Mouse (Mus musculus) gastrocnemius, postnatal 4 days (tissue): ENCODE data around the gene Sik3. TPM values are rescaled to one million over a fixed set of nuclear protein-coding genes. Genes with fewer than 3 reads are reported as not detected.

Source experiments
- DNase-seq, 2 experiments: peaks; one replicate each; pipeline ENCODE4 v3.0.0; 2021 to 2022; ENCODE audit warnings: low spot score in 2 of 2, mixed read lengths in 2 of 2
- long read RNA-seq, 2 experiments: library from polyadenylated mRNA; stranded (forward); transcript quantifications; one replicate each; pipeline ENCODE4 v2.0.0; 2021
- total RNA-seq, 2 experiments: library from RNA; stranded (reverse); gene quantifications; 2 replicates each; pipeline ENCODE4 v1.2.3; 2021

Gene Sik3
- 10 to 100 TPM; 62.9 to 70.1 TPM for total RNA-seq
- long read RNA-seq, experiment 1, full-length matches to known transcripts, result 6 of 59 reads
- long read RNA-seq, experiment 1, partial matches to known transcripts, result 49 of 59 reads
- long read RNA-seq, experiment 1, other reads (novel, unspliced or antisense), result 4 of 59 reads
- long read RNA-seq, experiment 2, full-length matches to known transcripts, result 6 of 65 reads
- long read RNA-seq, experiment 2, partial matches to known transcripts, result 49 of 65 reads
- long read RNA-seq, experiment 2, other reads (novel, unspliced or antisense), result 10 of 65 reads

DNA sequence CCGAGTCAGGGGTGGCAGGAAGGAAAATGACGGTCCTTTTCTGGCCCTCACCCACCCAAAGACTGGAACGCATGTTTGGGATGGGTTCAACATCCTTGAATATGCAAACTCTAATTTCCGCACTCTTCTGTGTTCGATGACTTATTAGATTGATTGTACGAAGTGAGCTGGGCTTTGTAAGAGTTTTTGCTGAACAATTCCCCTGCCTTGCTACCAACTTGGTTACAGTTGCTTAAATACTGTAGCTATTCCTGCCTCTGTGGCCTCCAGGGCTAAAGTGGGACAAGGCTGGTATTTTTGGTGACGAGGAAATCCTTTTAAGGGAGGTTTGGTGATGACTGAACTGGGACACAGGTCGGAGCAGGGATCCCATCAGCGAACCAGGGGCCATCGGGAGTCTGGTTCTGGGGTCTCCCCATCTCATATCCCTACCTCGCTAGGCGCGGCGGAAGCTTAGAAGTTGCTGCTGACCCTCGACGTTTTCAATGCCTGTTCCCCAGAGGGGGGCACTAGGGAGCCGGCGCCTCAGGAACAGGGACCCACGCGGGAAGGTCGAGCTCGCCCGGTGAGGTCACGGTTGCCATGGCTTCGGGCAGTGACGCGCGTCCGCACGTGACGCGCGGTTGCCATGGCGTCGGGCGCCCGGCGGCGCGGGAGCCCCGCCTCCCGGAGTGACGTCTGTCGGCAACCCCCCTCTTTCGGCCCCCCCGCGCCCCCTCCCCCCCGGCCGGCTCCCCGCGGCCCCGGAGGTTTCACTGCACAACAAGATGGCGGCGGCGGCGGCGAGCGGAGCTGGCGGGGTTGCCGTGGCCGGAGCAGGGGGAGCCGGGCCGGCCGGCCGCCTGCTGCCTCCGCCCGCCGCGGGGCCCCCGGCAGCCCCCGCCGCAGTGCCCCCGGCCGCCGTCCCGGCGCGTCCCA is at the start of gene Sik3, which contains the start of gene Pafah1b2:
Gene Sik3, plus strand, starts transcription at position 730 of the 918 bp plus-strand sequence.
Gene Pafah1b2, minus strand, starts transcription at position 600 of the 918 bp plus-strand sequence.
- DNase-seq, result peak; percentile 93

DNA sequence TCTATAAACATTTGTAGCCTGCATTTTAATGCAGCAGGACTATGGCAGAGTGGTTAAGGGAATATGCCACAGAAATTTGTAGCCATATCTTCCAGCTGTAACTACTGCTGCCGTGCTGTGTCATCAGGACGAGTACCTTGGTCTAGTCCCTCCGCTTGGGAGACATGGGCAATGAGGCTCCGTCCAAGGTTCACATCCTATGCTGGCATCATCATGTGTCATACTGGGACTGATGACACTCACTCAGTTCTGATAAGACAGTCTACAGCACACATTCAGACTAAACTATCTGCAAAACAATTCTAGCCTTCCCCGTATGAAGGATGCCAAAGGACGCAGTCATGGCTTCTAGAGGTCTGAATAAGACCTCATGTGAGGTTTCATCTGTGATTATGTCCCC is 49.0 kb upstream of the Sik3 start:
- no peak for DNase-seq

DNA sequence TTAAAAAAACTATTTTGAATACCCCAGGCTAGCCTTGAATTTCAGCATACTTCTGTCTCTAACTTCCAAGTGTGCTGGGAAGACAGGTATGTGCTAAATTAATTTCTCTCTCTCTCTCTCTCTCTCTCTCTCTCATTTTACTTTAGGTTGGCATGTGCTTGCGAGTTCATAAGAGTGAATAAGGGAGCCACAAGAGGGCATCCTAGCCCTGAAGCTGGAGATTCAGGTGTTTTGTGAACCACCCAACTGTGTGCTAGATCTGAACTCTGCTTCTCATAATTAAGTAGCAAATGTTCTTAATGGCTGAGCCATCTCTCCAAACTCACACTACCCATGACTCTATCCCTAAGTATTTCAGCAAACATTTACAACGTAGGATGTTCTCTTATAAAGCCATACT is 35.7 kb upstream of the Sik3 start:
- DNase-seq, result no peak

DNA sequence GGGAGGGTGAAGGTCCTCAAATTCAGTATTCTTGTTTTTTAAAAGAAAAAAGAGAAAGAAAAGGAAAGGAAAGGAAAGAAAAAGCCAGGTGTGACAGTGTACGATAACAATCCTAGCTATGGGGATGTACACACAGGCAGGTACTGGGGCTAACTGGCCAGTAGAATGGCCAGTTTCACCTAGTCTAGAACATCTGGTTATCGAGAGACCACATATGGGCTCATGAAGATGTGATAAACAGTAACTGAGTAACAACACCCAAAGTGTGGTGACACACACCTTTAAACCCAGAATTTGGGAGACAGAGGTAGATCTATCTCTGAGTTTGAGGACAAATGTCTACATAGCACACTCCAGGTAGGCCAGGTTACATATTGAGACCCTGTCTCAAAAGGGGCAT is 32.8 kb upstream of the Sik3 start:
- DNase-seq, result no peak

DNA sequence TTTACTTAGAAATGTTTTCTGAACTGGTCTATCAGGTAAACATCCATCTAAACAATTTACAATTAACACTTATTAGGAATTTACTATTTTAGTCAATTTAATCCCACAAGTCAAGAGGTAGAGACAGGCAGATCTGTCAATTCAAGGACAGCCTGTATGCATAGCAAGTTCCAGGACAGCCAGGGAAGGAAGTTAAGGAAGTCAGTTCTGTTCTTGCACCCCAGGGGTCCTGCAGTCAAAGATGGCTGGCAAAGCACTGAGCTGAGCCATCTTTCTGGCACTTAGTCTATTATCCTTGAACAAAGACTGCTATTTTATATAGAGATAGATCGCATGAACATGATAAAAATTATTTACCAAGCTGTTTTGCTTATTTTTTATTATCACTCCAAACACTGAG is 32.0 kb upstream of the Sik3 start:
- no peak for DNase-seq

DNA sequence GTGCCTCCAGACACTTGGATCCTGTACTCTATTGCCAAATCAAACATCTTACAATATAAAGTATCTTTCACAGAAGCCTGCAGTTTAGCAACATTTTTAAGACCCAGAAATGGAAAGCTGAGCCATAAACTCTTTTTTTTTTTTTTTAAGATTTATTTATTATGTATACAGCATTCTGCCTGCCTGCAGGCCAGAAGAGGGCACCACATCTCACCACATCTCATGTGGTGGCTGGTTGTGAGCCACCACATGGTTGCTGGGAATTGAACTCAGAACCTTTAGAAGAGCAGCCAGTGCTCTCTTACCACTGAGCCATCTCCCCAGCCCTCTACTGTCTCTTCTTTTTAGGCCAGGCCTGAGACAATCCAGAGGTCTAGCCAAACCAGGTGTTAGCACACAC is 31.3 kb upstream of the Sik3 start:
- DNase-seq, result no peak

DNA sequence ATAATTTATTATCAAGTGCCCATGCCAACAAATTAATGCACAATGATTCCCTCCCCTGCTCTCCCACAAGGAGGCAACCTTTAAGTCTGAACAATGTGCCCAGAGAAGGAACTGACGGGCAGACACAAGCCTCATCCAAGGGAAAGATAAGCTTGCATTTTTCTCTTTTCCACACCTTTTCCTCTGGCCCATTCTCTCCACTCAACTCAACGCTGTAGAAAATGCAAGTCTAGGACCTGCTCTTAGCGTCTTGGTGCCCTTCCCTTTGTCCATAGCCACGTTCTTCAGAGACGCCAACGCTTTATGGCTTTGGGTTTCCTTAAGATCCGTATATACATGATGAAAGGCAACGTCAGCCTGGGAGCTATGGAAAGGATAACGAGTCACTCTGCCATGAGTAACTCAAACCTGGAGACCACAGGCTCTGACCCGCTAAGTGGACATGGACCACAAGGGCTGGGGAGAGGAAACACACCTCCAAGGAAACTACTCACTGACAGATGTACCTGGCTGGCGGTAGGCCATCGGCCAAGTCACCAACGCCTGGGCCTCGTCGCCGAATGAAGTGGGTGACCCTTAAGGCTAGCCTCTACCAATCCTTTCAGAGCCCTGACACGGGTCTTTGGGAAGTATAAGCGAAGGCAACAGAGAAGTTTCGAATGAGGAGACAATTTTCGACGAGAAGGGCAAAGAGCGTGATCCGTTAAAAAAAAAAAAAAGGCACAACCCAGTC is 28.8 kb upstream of the Sik3 start:
- peak in 1 of 2 experiments; percentile 29 for DNase-seq

DNA sequence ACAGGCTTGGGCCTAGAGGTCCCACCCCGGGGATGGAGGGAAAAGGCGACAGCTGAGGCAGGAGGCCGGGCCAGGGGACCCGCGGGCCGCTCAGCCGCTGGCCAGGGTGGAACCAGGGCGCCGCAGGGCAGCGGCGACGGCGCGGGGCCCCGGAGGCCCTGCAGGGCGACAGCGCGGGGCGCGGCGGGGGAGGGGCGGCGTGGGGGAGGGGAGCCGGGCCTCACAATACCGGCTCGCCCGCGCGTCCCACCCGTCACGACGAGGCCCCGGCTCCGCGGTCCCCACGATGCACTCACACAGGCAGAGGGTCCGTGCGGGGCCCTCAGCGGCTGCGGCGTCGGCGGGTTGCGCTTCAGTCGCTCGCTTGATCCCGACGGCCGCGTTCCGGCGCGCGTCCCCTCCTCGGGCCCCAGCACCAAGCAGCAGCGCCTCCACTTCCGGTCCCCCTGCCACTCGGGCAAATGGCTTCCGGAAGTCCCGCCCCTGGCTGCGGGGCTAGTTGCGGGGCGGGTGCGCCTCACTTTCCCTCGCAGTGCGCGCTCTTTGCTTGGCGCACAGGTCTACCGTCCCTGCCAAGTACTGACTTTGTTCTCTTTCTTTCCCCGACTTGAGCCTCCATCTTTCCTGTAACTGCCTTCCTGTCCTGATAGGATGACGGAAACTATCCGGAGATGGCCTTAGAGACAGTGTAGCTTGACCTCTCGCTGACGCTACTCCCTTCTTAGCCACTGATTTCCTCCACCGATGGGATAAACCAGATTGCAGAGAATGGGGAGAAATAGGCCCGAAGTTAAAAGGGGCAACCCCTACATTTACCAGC is 28.0 kb upstream of the Sik3 start:
- DNase-seq, result peak; percentile 77 to 92

DNA sequence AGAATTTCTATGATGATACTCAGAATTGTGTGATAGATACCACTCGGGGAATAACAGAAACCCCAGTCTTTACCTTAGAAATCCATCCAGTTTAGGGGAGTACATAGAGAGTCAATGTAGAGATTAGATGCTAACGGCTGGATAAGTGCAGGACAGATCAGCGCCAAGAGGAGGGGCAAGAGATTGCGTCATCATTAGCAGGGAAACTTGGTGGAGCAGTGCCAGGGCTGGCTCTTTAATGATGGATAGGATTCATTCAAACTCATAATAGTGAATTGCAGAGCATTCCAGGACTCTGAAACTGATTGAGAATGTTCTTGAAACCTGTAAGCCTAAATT is 27.4 kb upstream of the Sik3 start:
- peak; percentile 47 to 75 for DNase-seq

DNA sequence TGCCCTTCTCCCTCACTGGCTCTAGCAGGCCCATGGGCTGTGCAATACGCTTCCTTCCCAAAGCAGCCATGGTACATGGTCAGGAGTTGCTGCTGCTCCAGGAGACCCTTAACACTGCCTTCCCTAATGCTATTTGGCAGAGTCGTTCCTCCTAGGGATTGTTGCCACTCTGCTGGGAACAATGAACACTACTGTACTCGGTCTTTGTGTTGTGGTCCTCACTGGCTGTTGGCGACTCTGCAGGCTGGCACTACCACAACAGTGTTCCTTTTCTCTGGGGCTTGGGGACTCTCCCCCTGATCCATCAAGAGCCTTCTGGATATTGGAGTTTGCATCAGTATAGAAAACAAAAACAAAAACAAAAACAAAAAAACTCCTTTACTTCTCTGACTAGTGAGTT is 13.6 kb upstream of the Sik3 start:
- DNase-seq, result no peak

DNA sequence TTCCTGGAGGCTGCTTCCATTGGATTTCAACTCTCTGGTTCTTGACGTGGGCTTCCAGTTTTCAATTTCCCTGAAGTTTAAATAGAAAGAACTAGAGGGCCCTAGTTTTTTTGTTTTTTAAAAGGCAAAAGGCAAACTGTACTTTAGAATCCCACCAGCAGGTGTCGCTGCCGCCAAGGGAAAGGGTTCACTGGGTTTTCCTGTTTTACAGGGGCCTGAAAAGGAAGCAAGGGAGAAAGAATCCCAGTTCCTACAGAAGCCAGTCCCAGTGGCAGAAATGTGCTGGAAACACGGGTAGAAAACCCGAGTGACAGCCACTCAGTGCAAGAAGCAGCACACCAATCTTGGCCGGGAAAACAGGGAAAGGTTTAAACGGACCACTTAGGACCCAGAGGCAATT is 8.9 kb upstream of the Sik3 start:
- peak; percentile 64 to 78 for DNase-seq

DNA sequence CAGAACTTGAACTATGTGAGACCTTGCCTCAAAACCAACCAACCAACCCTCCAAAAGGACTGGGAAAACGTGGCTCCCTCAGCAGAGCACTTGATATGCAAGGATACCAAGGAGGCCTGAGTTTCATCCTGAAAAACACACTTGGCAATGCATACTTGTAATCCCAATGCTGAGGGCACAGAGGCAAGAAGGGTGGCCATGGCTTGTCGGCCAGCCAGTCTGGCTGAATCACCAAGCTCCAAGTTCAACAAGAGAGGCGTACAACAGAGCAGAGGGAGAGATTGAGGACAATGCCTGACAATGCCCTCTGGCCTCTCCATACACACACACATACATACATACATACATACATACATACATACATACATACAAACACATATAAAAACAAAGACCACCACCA is 8.1 kb upstream of the Sik3 start:
- no peak for DNase-seq

DNA sequence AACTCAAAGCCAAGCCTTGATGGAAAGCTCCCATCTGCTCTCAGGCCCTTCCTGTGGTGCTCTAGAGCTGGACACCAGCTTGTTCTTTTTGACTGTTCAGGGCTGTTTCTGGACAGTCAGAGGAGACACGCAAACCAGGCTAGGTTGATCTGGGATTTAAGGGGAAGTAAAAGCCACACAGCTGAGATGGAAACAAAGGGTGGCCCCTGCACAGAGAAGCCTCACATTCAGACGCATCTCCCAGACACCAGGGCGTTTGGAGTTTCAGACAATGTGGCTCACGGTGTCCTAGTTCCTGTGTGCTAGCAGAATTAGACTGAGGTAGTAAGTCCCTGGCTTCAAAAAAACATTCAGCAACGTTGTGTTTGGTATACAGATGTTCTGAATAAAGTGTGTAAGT is 6.4 kb upstream of the Sik3 start:
- DNase-seq, result no peak

DNA sequence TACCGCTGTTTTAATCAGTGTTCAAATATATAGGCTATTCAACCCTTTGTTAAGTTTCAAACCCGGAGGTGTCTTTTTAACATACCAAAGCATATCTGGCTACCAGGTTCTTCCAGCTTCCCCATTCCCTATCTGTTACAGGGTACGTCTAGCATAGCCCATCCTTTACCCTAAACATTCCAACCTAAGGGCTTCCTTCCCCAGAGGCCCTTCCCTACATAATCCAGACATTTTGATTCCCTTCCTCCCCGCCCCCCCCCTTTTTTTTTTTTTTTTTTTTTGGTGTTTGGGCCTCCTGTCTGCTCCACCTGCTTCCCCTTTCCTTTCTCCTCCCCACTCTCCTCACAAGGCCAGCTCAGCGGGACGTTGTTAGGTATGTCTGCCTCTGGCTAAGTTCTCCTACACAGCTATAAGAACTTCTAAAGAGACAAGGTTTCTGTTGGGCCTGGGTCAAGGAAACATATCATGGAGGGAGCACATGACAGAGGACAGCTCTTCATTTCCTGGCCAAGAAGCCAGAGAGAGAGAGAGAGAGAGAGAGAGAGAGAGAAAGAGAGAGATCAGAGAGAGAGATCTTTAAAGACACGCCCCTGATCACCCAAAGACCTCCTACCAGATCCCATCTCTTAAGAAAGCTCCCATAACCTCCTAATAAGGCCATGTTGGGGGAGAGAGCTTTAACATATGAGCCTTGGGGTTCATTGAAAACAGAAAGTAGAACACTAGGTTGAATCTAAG is 3.5 kb upstream of the Sik3 start:
- DNase-seq, result no peak

DNA sequence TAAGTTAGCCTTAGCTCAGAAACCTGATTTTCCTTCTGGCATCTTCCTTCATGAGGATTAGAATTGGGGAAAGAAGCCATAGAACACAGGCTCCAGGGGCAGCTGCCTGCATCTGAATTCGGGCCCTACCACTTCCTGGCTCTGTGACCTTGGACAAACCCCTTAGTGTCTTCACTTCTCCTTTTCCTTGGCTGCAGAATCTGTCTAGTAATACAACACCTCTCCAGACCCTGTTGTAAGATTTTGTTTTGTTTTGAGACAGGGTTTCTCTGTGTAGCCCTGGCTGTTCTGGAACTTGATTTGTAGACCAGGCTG is 3.0 kb upstream of the Sik3 start:
- DNase-seq, result no peak

DNA sequence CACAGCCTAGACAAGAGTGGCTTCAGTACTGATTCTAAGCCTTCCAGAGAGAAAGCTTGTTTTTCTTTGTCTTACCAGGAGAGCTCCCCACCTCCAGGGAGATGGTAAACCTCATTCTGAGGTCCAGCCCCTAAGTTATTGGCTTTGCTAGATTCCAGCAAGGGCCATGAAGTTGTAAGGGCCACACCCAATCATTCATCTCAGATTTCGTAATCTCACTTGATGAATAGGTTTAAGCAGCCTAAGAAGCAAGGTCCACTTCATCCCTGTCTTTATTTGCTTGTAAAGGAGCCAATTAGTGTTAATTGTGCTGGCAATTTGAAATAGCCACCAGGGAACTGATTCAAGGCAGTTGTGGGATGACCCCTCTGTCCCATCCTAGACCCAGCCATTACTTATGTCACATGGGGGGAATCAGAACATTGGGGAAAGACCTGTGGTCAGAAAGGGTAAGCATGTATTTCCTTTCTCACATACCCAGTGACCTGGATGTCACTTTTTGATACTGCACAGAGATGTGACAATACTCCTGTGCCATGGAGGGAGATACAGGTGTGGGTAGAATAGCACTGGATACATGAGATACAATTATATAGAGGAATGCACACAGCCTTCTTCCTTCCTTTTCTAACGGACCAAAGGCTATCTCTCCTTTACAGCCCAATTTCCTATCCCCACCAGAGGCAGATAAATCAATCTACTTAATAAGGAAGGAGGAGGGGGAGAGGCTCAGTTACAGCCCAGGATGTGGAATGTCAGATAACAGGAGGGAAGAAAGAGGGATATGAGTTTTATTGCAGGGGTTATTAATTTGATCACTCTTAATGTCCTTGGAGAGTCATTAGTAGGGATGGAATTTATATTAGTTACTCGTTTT is 1.3 kb upstream of the Sik3 start:
- no peak for DNase-seq

DNA sequence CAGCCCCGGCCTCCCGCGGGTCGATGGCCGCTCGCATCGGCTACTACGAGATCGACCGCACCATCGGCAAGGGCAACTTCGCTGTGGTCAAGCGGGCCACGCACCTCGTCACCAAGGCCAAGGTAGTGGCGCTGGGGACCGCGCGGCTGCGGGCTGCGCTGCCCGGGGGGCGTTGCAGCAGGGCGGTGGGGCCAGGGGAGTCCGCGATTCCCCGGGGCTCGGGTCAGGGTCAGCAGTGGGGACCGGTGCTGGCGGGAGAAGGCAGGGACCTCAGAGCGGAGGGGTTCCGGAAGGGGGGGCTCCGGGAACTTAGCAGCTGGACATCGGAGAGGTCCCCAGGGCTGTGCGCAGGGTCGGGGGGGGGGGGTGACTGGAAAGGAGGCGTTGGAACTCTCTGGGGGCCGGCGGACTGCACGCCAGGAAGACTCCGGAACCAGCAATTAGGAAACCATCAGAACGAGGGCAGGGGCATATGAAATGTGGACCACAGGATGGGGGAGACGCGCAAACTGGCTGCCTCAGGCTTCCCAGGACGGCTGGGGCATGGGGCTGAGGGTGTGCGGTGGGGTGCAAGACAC is 478 bp downstream of the Sik3 start:
- DNase-seq, result peak in 1 of 2 experiments; percentile 42

DNA sequence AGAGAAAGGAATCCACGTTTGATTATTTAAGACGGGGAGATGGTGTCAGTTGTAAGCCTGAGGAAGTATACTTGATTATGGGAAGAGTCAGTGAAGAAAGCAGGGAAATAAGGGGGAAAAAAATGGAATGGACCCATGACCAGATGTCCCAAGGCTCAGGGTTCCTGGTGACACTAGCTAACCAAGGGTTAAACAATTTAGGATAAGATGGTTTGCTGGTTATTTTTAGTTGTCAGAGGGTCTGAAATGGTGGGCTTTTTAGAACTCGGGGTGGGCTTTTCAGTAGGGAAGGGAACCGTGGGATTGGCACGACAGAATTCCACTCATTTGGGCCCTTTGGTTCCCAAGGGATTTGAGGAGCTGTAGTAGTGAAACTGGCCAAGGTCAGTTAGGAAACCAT is 996 bp downstream of the Sik3 start:
- DNase-seq, result no peak

DNA sequence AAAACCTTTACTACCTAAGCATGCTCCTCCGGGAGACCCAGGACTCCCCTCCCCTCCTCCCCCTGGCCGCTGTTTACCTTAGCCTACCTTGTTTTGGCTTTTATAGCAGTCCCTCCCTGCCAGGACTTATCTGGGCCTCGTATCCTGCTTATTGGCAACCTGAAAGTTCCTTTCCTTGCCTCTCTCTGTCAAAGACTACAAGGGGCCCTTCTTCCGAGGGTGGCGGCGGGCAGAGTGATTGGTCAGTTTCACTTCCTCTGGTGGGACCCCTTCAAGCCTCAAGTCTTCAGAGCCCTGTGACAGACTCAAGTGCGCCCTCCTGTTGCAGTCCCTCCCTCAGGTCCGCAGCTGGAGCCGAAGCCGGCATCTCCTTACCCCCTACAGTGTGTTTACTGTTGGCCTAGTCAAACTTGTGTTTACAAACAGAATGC is 1.6 kb downstream of the Sik3 start:
- DNase-seq, result peak; percentile 26 to 53
